In the genomic region with DNA sequence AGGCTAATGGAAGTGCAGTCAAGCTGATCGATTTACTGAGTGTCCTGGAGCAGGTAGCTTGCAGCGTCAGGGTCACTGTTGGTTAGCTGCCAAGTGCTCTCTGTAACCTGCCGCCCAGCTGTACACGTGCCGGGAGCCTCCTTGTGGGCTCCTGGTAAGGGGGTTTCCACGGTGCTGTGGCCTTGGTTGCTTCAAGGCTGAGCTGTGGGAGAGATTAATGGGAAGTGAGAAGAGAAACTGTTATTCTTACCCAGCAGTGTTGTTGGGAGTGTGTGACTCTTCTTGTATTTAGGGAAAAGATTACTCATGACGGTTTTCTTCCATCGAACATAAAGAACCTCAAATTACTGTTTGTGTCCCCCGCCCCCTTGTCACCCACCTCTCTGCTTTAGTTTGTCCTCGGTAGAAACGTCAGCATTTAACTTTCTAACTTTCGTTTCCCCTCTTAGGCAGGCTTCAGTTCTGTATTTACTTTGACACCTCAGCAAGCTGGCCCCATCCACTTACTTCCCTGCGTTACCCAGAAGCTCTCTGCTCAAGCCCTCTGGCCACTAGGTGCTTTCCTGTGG, we compare ENCODE assay signal across 8 mouse cellular contexts.
A peak's percentile ranks its signal among the peaks of the same experiment; 100 is the strongest.
DNase-seq lines count a peak whose midpoint lies in the region; ATAC-seq and TF ChIP-seq lines count a peak whose summit lies in the region.

No protein-coding gene starts in this region.

- H3K4me1 ChIP-seq in heart, embryonic 15.5 days (replicated peaks), result peaks cover 27% of the 10 kb centered on the region
- peaks cover 9% of the 10 kb centered on the region for H3K4me1 ChIP-seq in liver, postnatal 0 days (ENCODE audit: insufficient read depth)

- no peak for TF ChIP-seq EP300 in liver, postnatal 0 days (IDR thresholded peaks at IDR 0.05; ENCODE audit: low read depth)

- H3K4me3 ChIP-seq in heart, embryonic 15.5 days, result no peak overlapping the region
- H3K4me3 ChIP-seq in liver, postnatal 0 days (ENCODE audit: low read depth, low read length), result no peak overlapping the region

- no peak for TF ChIP-seq CTCF in liver, postnatal 0 days (IDR thresholded peaks at IDR 0.05; ENCODE audit: low read depth)

- H3K4me2 ChIP-seq in heart, embryonic 15.5 days, result no peak overlapping the region
- peak overlapping the region; percentile 57 for H3K4me2 ChIP-seq in liver, postnatal 0 days (ENCODE audit: low read depth, low read length)

- H3K27me3 ChIP-seq in heart, embryonic 15.5 days, result no peaks in the 10 kb centered on the region
- no peaks in the 10 kb centered on the region for H3K27me3 ChIP-seq in liver, postnatal 0 days (ENCODE audit: insufficient read depth, low read length)

- peak overlapping the region; percentile 22 for H3K27ac ChIP-seq in heart, embryonic 15.5 days
- peak overlapping the region; percentile 23; the same call in 1 of the 2 replicates for H3K27ac ChIP-seq in liver, postnatal 0 days (ENCODE audit: low read depth)

- WGBS in heart, embryonic 15.5 days, result 49% methylated on average over 13 of the region's 13 CpGs
- WGBS in liver, postnatal 0 days (ENCODE audit: insufficient replicate concordance), result 49% methylated on average over 13 of the region's 13 CpGs

- ATAC-seq in heart, embryonic 15.5 days (replicated peaks; ENCODE audit: insufficient number of reproducible peaks, insufficient read depth, low FRiP score, low read depth), result no peak; the same call in 1 of the 2 replicates
- ATAC-seq in erythroid progenitor cell, adult 5-6 weeks (replicated peaks; ENCODE audit: low FRiP score, poor library complexity, severe bottlenecking), result 0 out of 2 replicates have a peak, but pooled peaks have one; percentile 21
- peak; percentile 87 for ATAC-seq in liver, postnatal 0 days

- H3K9me3 ChIP-seq in heart, embryonic 15.5 days (replicated peaks), result no peaks in the 10 kb centered on the region
- no peaks in the 10 kb centered on the region for H3K9me3 ChIP-seq in liver, postnatal 0 days (ENCODE audit: low read length)

- DNase-seq in heart, adult 11 months, result no peak
- peak; percentile 62 to 69 for DNase-seq in B cell, adult 2 months
- DNase-seq in liver, postnatal 0 days, result peak; percentile 66
- DNase-seq in urinary bladder, postnatal 10 days (ENCODE audit: low spot score), result no peak
- DNase-seq in left cerebral cortex, adult 18-20 months (ENCODE audit: low spot score in 2 of 2), result no peak
- DNase-seq in c-Kit-positive CD71-positive TER-119-positive erythroid progenitor cells, embryonic 14.5 days (ENCODE audit: low spot score), result no peak

- H3K36me3 ChIP-seq in heart, embryonic 15.5 days, result peaks cover 9% of the 10 kb centered on the region; the same call in 1 of the 2 replicates
- H3K36me3 ChIP-seq in liver, postnatal 0 days (replicated peaks; ENCODE audit: insufficient read depth, low read length), result no peaks in the 10 kb centered on the region

- no peak overlapping the region for H3K9ac ChIP-seq in heart, embryonic 15.5 days
- no peak overlapping the region; the same call in 1 of the 2 replicates for H3K9ac ChIP-seq in liver, postnatal 0 days (replicated peaks)

Comparison
In these comparisons a context has a peak if more than half of its experiments do, and no peak if none do; other contexts are left out.
1. DNase-seq: peak in B cell, adult 2 months (2 of 2) and liver, postnatal 0 days (single experiment); none in heart, adult 11 months (single experiment), urinary bladder, postnatal 10 days (single experiment), left cerebral cortex, adult 18-20 months (0 of 2) and c-Kit-positive CD71-positive TER-119-positive erythroid progenitor cells, embryonic 14.5 days (single experiment).